Mouse (Mus musculus) C2C12 (cell line): ENCODE measurements around the gene Tcte1.

Experiments used
- CTCF ChIP-seq: IDR thresholded peaks from one replicate; pipeline ENCODE4 v1.5.1; 2011; ENCODE audit not compliant: control insufficient read depth, insufficient read depth, insufficient read length
- FOSL1 ChIP-seq: IDR thresholded peaks from one replicate; pipeline ENCODE4 v1.8.0; 2011; ENCODE audit warnings: mild to moderate bottlenecking, low read length; ENCODE audit not compliant: poor library complexity, insufficient read depth, severe bottlenecking
- MYOG ChIP-seq: IDR thresholded peaks from one replicate; pipeline ENCODE4 v1.6.1; 2011; ENCODE audit not compliant: control insufficient read depth, insufficient read length; ENCODE audit errors: extremely low read depth

DNA sequence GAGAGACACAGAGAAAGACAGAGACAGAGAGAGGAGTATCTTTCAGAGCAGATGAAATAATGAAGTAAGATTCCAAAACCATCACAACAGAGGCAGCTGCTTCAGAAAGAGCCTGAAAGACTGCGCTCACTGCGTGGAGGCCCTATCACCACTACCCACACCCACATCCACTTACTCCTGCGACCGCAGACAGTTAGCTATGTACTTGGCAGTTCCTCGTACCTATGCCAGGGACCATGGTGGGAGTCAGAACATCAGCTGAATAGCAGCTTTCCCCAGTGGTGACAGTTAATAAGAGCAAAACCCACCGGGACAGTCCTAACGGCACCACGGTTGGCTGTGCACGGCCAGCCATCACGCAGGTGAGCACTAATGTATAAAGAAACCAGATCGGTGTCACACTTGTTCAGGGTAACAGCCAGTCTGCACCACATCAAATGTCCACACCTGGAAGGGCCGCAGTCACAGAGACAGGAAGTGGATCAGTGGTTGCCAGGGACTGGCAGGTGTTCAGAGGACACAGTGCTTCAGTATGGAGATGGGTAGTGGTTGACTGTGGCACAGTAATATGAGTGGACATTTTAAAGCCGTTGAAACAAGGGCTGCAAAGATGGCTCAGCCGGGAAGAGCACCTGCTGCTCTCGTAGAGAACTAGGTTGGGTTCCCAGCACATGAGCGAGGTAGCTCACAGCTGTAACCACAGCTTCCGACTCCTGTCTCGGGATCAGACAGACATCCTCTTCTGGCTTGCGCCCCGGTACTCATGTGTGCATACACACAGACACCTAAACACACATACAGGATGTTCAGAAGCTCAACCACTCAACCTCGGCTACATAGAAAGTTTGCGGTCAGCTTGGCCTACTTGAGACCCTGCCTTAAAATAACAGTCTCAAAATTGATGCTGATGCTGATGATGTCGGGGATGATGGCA, 34.6 kb upstream of the Tcte1 start:
- TF ChIP-seq CTCF, result no peak
- no peak for TF ChIP-seq FOSL1
- TF ChIP-seq MYOG, result no peak
